Mouse (Mus musculus) bone marrow macrophage, adult 2 months (primary cell): ENCODE measurements around the gene 4930432K21Rik.

Experiments used
- CTCF ChIP-seq: IDR thresholded peaks from 2 replicates; pipeline ENCODE4 v1.5.1; 2012; ENCODE audit warnings: low read depth, mild to moderate bottlenecking, low read length, moderate library complexity
- POLR2A ChIP-seq: IDR thresholded peaks from 2 replicates; pipeline ENCODE4 v1.6.1; 2012; ENCODE audit warnings: mild to moderate bottlenecking, low read depth, low read length, borderline replicate concordance

- TF ChIP-seq POLR2A (no peak), CTCF (no peak)
These were observed 19.5 kb upstream of the 4930432K21Rik start for GRCm38 (mm10) chr8:84128277-84128676.
